Mouse (Mus musculus) intestine, embryonic 15.5 days (tissue): Measurements from ENCODE around the gene Ubr2. TPM values are rescaled to one million over a fixed set of nuclear protein-coding genes. Genes with fewer than 3 reads are reported as not detected.

Source experiments
- ATAC-seq: fragments of 200-750 bp; cut with Nextera tagmentation; 2 replicates; pipeline ENCODE4 v1.8.0; 2017; ENCODE audit warnings: moderate TSS enrichment, moderate library complexity
- H3K27ac ChIP-seq: fragments of 300-500 bp; sonication (generic); 2 replicates; pipeline ENCODE4 v1.5.1; 2015; ENCODE audit warnings: mild to moderate bottlenecking, inconsistent platforms
- H3K27me3 ChIP-seq: fragments of 300-500 bp; sonication (generic); replicated peaks from 2 replicates; pipeline ENCODE4 v1.6.1; 2015; ENCODE audit warnings: inconsistent platforms
- H3K36me3 ChIP-seq: fragments of 300-500 bp; sonication (generic); 2 replicates; pipeline ENCODE4 v1.6.1; 2015; ENCODE audit warnings: inconsistent platforms
- H3K4me1 ChIP-seq: fragments of 300-500 bp; sonication (generic); replicated peaks from 2 replicates; pipeline ENCODE4 v1.6.1; 2015; ENCODE audit warnings: inconsistent platforms
- H3K4me2 ChIP-seq: fragments of 300-500 bp; sonication (generic); replicated peaks from 2 replicates; pipeline ENCODE4 v1.6.1; 2015; ENCODE audit warnings: mild to moderate bottlenecking, inconsistent platforms
- H3K4me3 ChIP-seq: fragments of 300-500 bp; sonication (generic); replicated peaks from 2 replicates; pipeline ENCODE4 v1.5.1; 2015; ENCODE audit warnings: inconsistent platforms
- H3K9ac ChIP-seq: fragments of 300-500 bp; sonication (generic); 2 replicates; pipeline ENCODE4 v1.6.1; 2015; ENCODE audit warnings: inconsistent platforms
- H3K9me3 ChIP-seq: fragments of 300-500 bp; sonication (generic); 2 replicates; pipeline ENCODE4 v1.6.1; 2016; ENCODE audit warnings: inconsistent platforms
- WGBS: fragments of 180-500 bp; shearing (Covaris S2); methylation state at CpG from one replicate; pipeline ENCODE4 v1.1.7; 2015; 5-methylcytosine and 5-hydroxymethylcytosine counted together
- polyA plus RNA-seq: library from polyadenylated mRNA; unstranded; fragments of >200 nt; fragmentation: Nextera tagmentation; extraction: Ambion mirVana; gene quantifications from 2 replicates; pipeline ENCODE4 v1.2.1, GENCODE M21; 2015

The Ubr2 gene
- polyA plus RNA-seq, 1 experiment from 2014 or later: 14.1 TPM

GRCm38 (mm10) chr17:46885910-46886643, 124.3 kb downstream of the Ubr2 start:
- Histone ChIP-seq H3K9ac (no peak overlapping the region), H3K27ac (no peak overlapping the region), H3K27me3 (no peaks in the 10 kb centered on the region), H3K4me3 (no peak overlapping the region), H3K4me2 (peak overlapping the region; percentile 7; the same call in 1 of the 2 replicates), H3K4me1 (peaks cover 12% of the 10 kb centered on the region), H3K9me3 (no peaks in the 10 kb centered on the region), H3K36me3 (no peaks in the 10 kb centered on the region)
- no peak for ATAC-seq
- 30% methylated on average over 17 of the region's 17 CpGs for WGBS

GRCm38 (mm10) chr17:46885218-46885909, 125.0 kb downstream of the Ubr2 start:
- WGBS: 64% methylated on average over 11 of the region's 11 CpGs
- H3K4me3 ChIP-seq: no peak overlapping the region
- no peaks in the 10 kb centered on the region for H3K9me3 ChIP-seq
- no peak overlapping the region; the same call in 1 of the 2 replicates for H3K4me2 ChIP-seq
- no peaks in the 10 kb centered on the region for H3K27me3 ChIP-seq
- H3K4me1 ChIP-seq: peaks cover 12% of the 10 kb centered on the region
- ATAC-seq: no peak
- H3K36me3 ChIP-seq: no peaks in the 10 kb centered on the region
- no peak overlapping the region for H3K27ac ChIP-seq
- no peak overlapping the region for H3K9ac ChIP-seq

- no peak overlapping the region for H3K9ac ChIP-seq
- H3K27me3 ChIP-seq: no peaks in the 10 kb centered on the region
- no peaks in the 10 kb centered on the region for H3K9me3 ChIP-seq
- WGBS: 91% methylated on average over 6 of the region's 6 CpGs
- no peak overlapping the region for H3K4me3 ChIP-seq
- no peaks in the 10 kb centered on the region for H3K36me3 ChIP-seq
- peaks cover 12% of the 10 kb centered on the region for H3K4me1 ChIP-seq
- no peak overlapping the region for H3K4me2 ChIP-seq
- no peak for ATAC-seq
- no peak overlapping the region for H3K27ac ChIP-seq
Measured at GRCm38 (mm10) chr17:46884766-46885165, 125.6 kb downstream of the Ubr2 start.

GRCm38 (mm10) chr17:46883107-46883506, 127.2 kb downstream of the Ubr2 start:
- Histone ChIP-seq H3K4me2 (no peak overlapping the region), H3K9ac (no peak overlapping the region), H3K27me3 (no peaks in the 10 kb centered on the region), H3K4me3 (no peak overlapping the region), H3K27ac (no peak overlapping the region), H3K9me3 (no peaks in the 10 kb centered on the region), H3K4me1 (peaks cover 12% of the 10 kb centered on the region), H3K36me3 (no peaks in the 10 kb centered on the region)
- WGBS: 68% methylated on average over 9 of the region's 9 CpGs
- peak; percentile 43; the same call in 1 of the 2 replicates for ATAC-seq

GRCm38 (mm10) chr17:46881728-46882127, 128.6 kb downstream of the Ubr2 start:
- Histone ChIP-seq H3K9ac (no peak overlapping the region), H3K4me1 (peaks cover 16% of the 10 kb centered on the region), H3K9me3 (no peaks in the 10 kb centered on the region), H3K4me3 (no peak overlapping the region), H3K4me2 (no peak overlapping the region), H3K27me3 (no peaks in the 10 kb centered on the region), H3K36me3 (no peaks in the 10 kb centered on the region), H3K27ac (no peak overlapping the region)
- 83% methylated on average over 6 of the region's 6 CpGs for WGBS
- ATAC-seq: no peak

- ATAC-seq: no peak
- H3K36me3 ChIP-seq: no peaks in the 10 kb centered on the region
- H3K9ac ChIP-seq: no peak overlapping the region
- no peaks in the 10 kb centered on the region for H3K9me3 ChIP-seq
- H3K27me3 ChIP-seq: no peaks in the 10 kb centered on the region
- H3K27ac ChIP-seq: no peak overlapping the region
- no peak overlapping the region for H3K4me3 ChIP-seq
- H3K4me2 ChIP-seq: no peak overlapping the region
- 50% methylated on average over 2 of the region's 2 CpGs for WGBS
- peaks cover 6% of the 10 kb centered on the region; the same call in 1 of the 2 replicates for H3K4me1 ChIP-seq
Measured at GRCm38 (mm10) chr17:46880322-46880721, 130.0 kb downstream of the Ubr2 start.

- peaks cover 4% of the 10 kb centered on the region; the same call in 1 of the 2 replicates for H3K4me1 ChIP-seq
- no peaks in the 10 kb centered on the region for H3K36me3 ChIP-seq
- H3K27ac ChIP-seq: no peak overlapping the region
- H3K4me3 ChIP-seq: no peak overlapping the region
- H3K4me2 ChIP-seq: no peak overlapping the region
- no peak overlapping the region for H3K9ac ChIP-seq
- WGBS: 31% methylated on average over 14 of the region's 14 CpGs
- no peaks in the 10 kb centered on the region for H3K27me3 ChIP-seq
- no peaks in the 10 kb centered on the region for H3K9me3 ChIP-seq
- no peak for ATAC-seq
Measured at GRCm38 (mm10) chr17:46879841-46880311, 130.5 kb downstream of the Ubr2 start.

Other genes with a start within 250 kb of the Ubr2 start
- gene Ptcra, start 246.8 kb downstream of the Ubr2 start, polyA plus RNA-seq: 0.40 and 0.56 TPM in 2 replicates
- 81.1 and 96.9 TPM in 2 replicates for gene 2310039H08Rik, start 237.9 kb downstream of the Ubr2 start, polyA plus RNA-seq
- gene Rpl7l1, start 227.9 kb downstream of the Ubr2 start, polyA plus RNA-seq: 149 and 167 TPM in 2 replicates
- gene Bicral, start 152.1 kb downstream of the Ubr2 start, polyA plus RNA-seq: 3.5 and 4.6 TPM in 2 replicates
- gene Tbcc, start 119.9 kb downstream of the Ubr2 start, polyA plus RNA-seq: 48.2 and 48.6 TPM in 2 replicates
- not detected in 2 replicates for gene Prph2, start 100.1 kb downstream of the Ubr2 start, polyA plus RNA-seq